Mouse (Mus musculus): ENCODE measurements at regions not wholly inside any gene's neighbourhood (a gene's known extent, or its start where the extent isn't known, plus 50 kb on each side); places are given as distances from the start of the nearest gene placed in this dataset.

GRCm38 (mm10) chr9:52841105-52841504, 161.5 kb upstream of the AI593442 start:
- no peak for DNase-seq (ENCODE audit: low spot score)

GRCm38 (mm10) chr9:52839996-52840395, 160.4 kb upstream of the AI593442 start:
- DNase-seq (ENCODE audit: low spot score), result no peak

GRCm38 (mm10) chr9:52836151-52836630, 156.6 kb upstream of the AI593442 start:
- DNase-seq (ENCODE audit: low spot score), result no peak

- DNase-seq (ENCODE audit: low spot score), result no peak
These were observed 156.0 kb upstream of the AI593442 start for GRCm38 (mm10) chr9:52835481-52836150.

GRCm38 (mm10) chr9:52826781-52827180, 147.2 kb upstream of the AI593442 start:
- DNase-seq (ENCODE audit: low spot score), result no peak

GRCm38 (mm10) chr9:52816309-52816708, 136.7 kb upstream of the AI593442 start:
- no peak for DNase-seq (ENCODE audit: low spot score)

GRCm38 (mm10) chr9:52802969-52803368, 123.4 kb upstream of the AI593442 start:
- DNase-seq (ENCODE audit: low spot score), result no peak

GRCm38 (mm10) chr9:52801801-52802200, 122.2 kb upstream of the AI593442 start:
- no peak for DNase-seq (ENCODE audit: low spot score)

- DNase-seq (ENCODE audit: low spot score), result no peak
These were observed 120.9 kb upstream of the AI593442 start for GRCm38 (mm10) chr9:52800476-52800875.

GRCm38 (mm10) chr9:52792596-52792995, 113.0 kb upstream of the AI593442 start:
- DNase-seq (ENCODE audit: low spot score), result no peak

- DNase-seq (ENCODE audit: low spot score), result no peak
These were observed 102.9 kb upstream of the AI593442 start for GRCm38 (mm10) chr9:52782520-52782919.

- no peak for DNase-seq (ENCODE audit: low spot score)
These were observed 97.0 kb upstream of the AI593442 start for GRCm38 (mm10) chr9:52776542-52776941.

GRCm38 (mm10) chr9:52775232-52775631, 95.7 kb upstream of the AI593442 start:
- no peak for DNase-seq (ENCODE audit: low spot score)

- DNase-seq (ENCODE audit: low spot score), result no peak
These were observed 88.5 kb upstream of the AI593442 start for GRCm38 (mm10) chr9:52768056-52768455.

GRCm38 (mm10) chr9:52765809-52766208, 86.2 kb upstream of the AI593442 start:
- no peak for DNase-seq (ENCODE audit: low spot score)

GRCm38 (mm10) chr9:52762836-52763235, 83.3 kb upstream of the AI593442 start:
- no peak for DNase-seq (ENCODE audit: low spot score)

GRCm38 (mm10) chr9:52761257-52761656, 81.7 kb upstream of the AI593442 start:
- no peak for DNase-seq (ENCODE audit: low spot score)

- no peak for DNase-seq (ENCODE audit: low spot score)
These were observed 68.8 kb upstream of the AI593442 start for GRCm38 (mm10) chr9:52748366-52748765.

- DNase-seq (ENCODE audit: low spot score), result no peak
These were observed 59.0 kb upstream of the AI593442 start for GRCm38 (mm10) chr9:52738560-52739100.
